Mouse (Mus musculus) olfactory bulb, adult 2 months (tissue): ENCODE measurements around the gene Carhsp1. TPM values are rescaled to one million over a fixed set of nuclear protein-coding genes. Genes with fewer than 3 reads are reported as not detected.

ENCODE experiments used
- H3K27ac ChIP-seq: fragments of 200-500 bp; 2 replicates; pipeline ENCODE4 v1.5.1; 2012; ENCODE audit warnings: low read depth, low read length; ENCODE audit not compliant: insufficient read depth
- H3K4me1 ChIP-seq: fragments of 200-500 bp; 2 replicates; pipeline ENCODE4 v1.6.1; 2012; ENCODE audit warnings: low read length; ENCODE audit not compliant: control insufficient read depth, insufficient read depth
- H3K4me3 ChIP-seq: fragments of 200-500 bp; 2 replicates; pipeline ENCODE4 v1.5.1; 2012; ENCODE audit warnings: mild to moderate bottlenecking, low read depth, low read length, moderate library complexity; ENCODE audit not compliant: insufficient read depth
- CTCF ChIP-seq: fragments of 200-500 bp; IDR thresholded peaks from 2 replicates; pipeline ENCODE4 v1.5.1; 2012; ENCODE audit warnings: low read depth, mild to moderate bottlenecking, low read length, moderate library complexity; ENCODE audit not compliant: insufficient read depth
- POLR2A ChIP-seq: fragments of 200-500 bp; IDR thresholded peaks from 2 replicates; pipeline ENCODE4 v1.6.1; 2012; ENCODE audit warnings: mild to moderate bottlenecking, low read depth, low read length, moderate library complexity; ENCODE audit not compliant: insufficient read depth
- WGBS: fragments of 180-500 bp; shearing (Covaris S2); methylation state at CpG from one replicate; pipeline ENCODE4 v1.1.7; 2018; 5-methylcytosine and 5-hydroxymethylcytosine counted together
- polyA plus RNA-seq: library from polyadenylated mRNA; stranded (reverse); fragments of >200 nt; gene quantifications from 2 replicates; pipeline ENCODE4 v1.2.4, GENCODE M21; 2012; ENCODE audit warnings: low replicate concordance; ENCODE audit not compliant: missing spikeins, insufficient read depth, insufficient read length

Gene Carhsp1
- polyA plus RNA-seq, 1 experiment: not detected

- no peak overlapping the region for H3K27ac ChIP-seq
- H3K4me1 ChIP-seq: peaks cover 3% of the 10 kb centered on the region
- no peak overlapping the region for H3K4me3 ChIP-seq
- TF ChIP-seq CTCF (no peak), POLR2A (no peak)
- 78% methylated on average over 4 of the region's 4 CpGs for WGBS
Measured at GRCm38 (mm10) chr16:8658349-8658748, 13.6 kb downstream of the Carhsp1 start.

- TF ChIP-seq POLR2A (no peak), CTCF (no peak)
- H3K4me1 ChIP-seq: peaks cover 3% of the 10 kb centered on the region
- 81% methylated on average over 2 of the region's 2 CpGs for WGBS
- no peak overlapping the region for H3K27ac ChIP-seq
- H3K4me3 ChIP-seq: no peak overlapping the region
Measured at GRCm38 (mm10) chr16:8656256-8656655, 15.7 kb downstream of the Carhsp1 start.

GRCm38 (mm10) chr16:8655599-8655998 lies 16.4 kb downstream of the Carhsp1 start:
- Histone ChIP-seq H3K4me3 (no peak overlapping the region), H3K27ac (no peak overlapping the region), H3K4me1 (peaks cover 3% of the 10 kb centered on the region)
- WGBS: 87% methylated on average over 9 of the region's 9 CpGs
- TF ChIP-seq POLR2A: no peak
- TF ChIP-seq CTCF: no peak

GRCm38 (mm10) chr16:8655108-8655507 lies 16.8 kb downstream of the Carhsp1 start:
- WGBS: 73% methylated on average over 6 of the region's 6 CpGs
- H3K4me1 ChIP-seq: peaks cover 3% of the 10 kb centered on the region
- no peak overlapping the region for H3K4me3 ChIP-seq
- TF ChIP-seq POLR2A (no peak), CTCF (no peak)
- no peak overlapping the region for H3K27ac ChIP-seq

GRCm38 (mm10) chr16:8650007-8650406 lies 21.9 kb downstream of the Carhsp1 start:
- TF ChIP-seq CTCF (no peak), POLR2A (no peak)
- Histone ChIP-seq H3K4me1 (no peaks in the 10 kb centered on the region), H3K4me3 (no peak overlapping the region), H3K27ac (no peak overlapping the region)
- 92% methylated on average over 3 of the region's 3 CpGs for WGBS

GRCm38 (mm10) chr16:8645546-8645945 lies 26.4 kb downstream of the Carhsp1 start:
- no peak overlapping the region for H3K27ac ChIP-seq
- 85% methylated on average over 6 of the region's 6 CpGs for WGBS

GRCm38 (mm10) chr16:8643855-8644254 lies 28.1 kb downstream of the Carhsp1 start:
- WGBS: 67% methylated on average over 2 of the region's 2 CpGs
- no peak overlapping the region for H3K4me3 ChIP-seq
- TF ChIP-seq CTCF: 0 out of 2 replicates have a peak, but pooled peaks have one; percentile 12
- TF ChIP-seq POLR2A: no peak

More at GRCm38 (mm10) chr16:8645546-8645945, 26.4 kb downstream of the Carhsp1 start:
- no peaks in the 10 kb centered on the region for H3K4me1 ChIP-seq
- no peak overlapping the region for H3K4me3 ChIP-seq
- no peak for TF ChIP-seq POLR2A
- no peak for TF ChIP-seq CTCF

GRCm38 (mm10) chr16:8639466-8640191 lies 32.3 kb downstream of the Carhsp1 start:
- TF ChIP-seq POLR2A: no peak
- no peak for TF ChIP-seq CTCF
- WGBS: 88% methylated on average over 11 of the region's 11 CpGs
- H3K27ac ChIP-seq: no peak overlapping the region
- peaks cover 10% of the 10 kb centered on the region; the same call in 1 of the 2 replicates for H3K4me1 ChIP-seq
- no peak overlapping the region for H3K4me3 ChIP-seq

More at GRCm38 (mm10) chr16:8643855-8644254, 28.1 kb downstream of the Carhsp1 start:
- Histone ChIP-seq H3K4me1 (no peaks in the 10 kb centered on the region), H3K27ac (no peak overlapping the region)

- no peak for TF ChIP-seq CTCF
- no peak for TF ChIP-seq POLR2A
- H3K27ac ChIP-seq: no peak overlapping the region
- peaks cover 10% of the 10 kb centered on the region; the same call in 1 of the 2 replicates for H3K4me1 ChIP-seq
- peak overlapping the region; percentile 78 for H3K4me3 ChIP-seq
- 44% methylated on average over 7 of the region's 7 CpGs for WGBS
Measured at GRCm38 (mm10) chr16:8638131-8638530, 33.8 kb downstream of the Carhsp1 start.
